Mouse (Mus musculus): ENCODE measurements around the gene Trim80.

Gene Trim80

GRCm38 (mm10) chr11:115439906-115440595 lies at the start of gene Trim80:
Trim80 (plus strand) TSS chr11:115440545.
- POLR2A ChIA-PET = interaction anchor here in 3 of 4 experiments (0.5 to 1.7 kb wide), 7 partner anchors 12 to 173 kb away, joined by 3 to 5 read pairs (median 3); partner anchors contain the start of genes Armc7 (in 1 of the 3) and Grin2c (in 1 of the 3)
- CTCF ChIA-PET = interaction anchor here in 3 of 4 experiments (0.6 to 1.7 kb wide), 6 partner anchors 10 to 52 kb away, joined by 3 to 5 read pairs (median 3); partner anchors contain the start of gene Nt5c (in 1 of the 3)

- CTCF ChIA-PET = interaction anchor here in 1 of 4 experiments (1.0 kb wide), 1 partner anchor 37 kb away, joined by 3 read pairs; no protein-coding TSS in a partner anchor
- POLR2A ChIA-PET = interaction anchor here in 3 of 4 experiments (0.7 to 5.8 kb wide), 15 partner anchors 8 to 822 kb away, joined by 3 to 44 read pairs (median 5); partner anchors contain the start of genes Cdr2l (in 3 of the 3), Mrpl58 (in 2 of the 3), Jpt1 (in 1 of the 3) and Slc9a3r1 (in 1 of the 3)
These were observed 49.0 kb upstream of the Trim80 start for GRCm38 (mm10) chr11:115391358-115391757.

GRCm38 (mm10) chr11:115393721-115394325 lies 46.5 kb upstream of the Trim80 start:
- CTCF ChIA-PET = interaction anchor here (0.6 to 2.0 kb wide), 14 partner anchors 9 to 313 kb away, joined by 3 to 8 read pairs (median 3); partner anchors contain the start of gene Cdr2l (in 1 of the 4)
- POLR2A ChIA-PET = interaction anchor here (0.5 to 5.8 kb wide), 29 partner anchors 9 to 390 kb away, joined by 3 to 44 read pairs (median 4); partner anchors contain the start of genes Cdr2l (in 3 of the 4), Mrpl58 (in 2 of the 4), Armc7 (in 1 of the 4) and Atp5h (in 1 of the 4)

- CTCF ChIA-PET = interaction anchor here in 1 of 4 experiments (0.6 kb wide), 1 partner anchor 15 kb away, joined by 3 read pairs; no protein-coding TSS in a partner anchor
- POLR2A ChIA-PET = interaction anchor here in 2 of 4 experiments (0.7 to 1.0 kb wide), 4 partner anchors 12 to 385 kb away, joined by 3 read pairs; no protein-coding TSS in a partner anchor
These were observed 42.3 kb upstream of the Trim80 start for GRCm38 (mm10) chr11:115398085-115398484.

- CTCF ChIA-PET = interaction anchor here in 2 of 4 experiments (0.6 to 0.7 kb wide), 3 partner anchors 11 to 605 kb away, joined by 3 read pairs; no protein-coding TSS in a partner anchor
- POLR2A ChIA-PET = interaction anchor here (0.5 to 5.8 kb wide), 6 partner anchors 9 to 17 kb away, joined by 3 to 54 read pairs (median 4); no protein-coding TSS in a partner anchor
These were observed 40.2 kb upstream of the Trim80 start for GRCm38 (mm10) chr11:115400126-115400525.

- ChIA-PET CTCF (interaction anchor here in 2 of 4 experiments (0.7 to 1.3 kb wide), 2 partner anchors 11 to 199 kb away, joined by 3 read pairs; no protein-coding TSS in a partner anchor), POLR2A (interaction anchor here in 3 of 4 experiments (0.5 to 5.8 kb wide), 8 partner anchors 8 to 1711 kb away, joined by 3 to 54 read pairs (median 4); no protein-coding TSS in a partner anchor)
These were observed 39.5 kb upstream of the Trim80 start for GRCm38 (mm10) chr11:115400630-115401391.

- CTCF ChIA-PET = interaction anchor here in 3 of 4 experiments (0.6 to 1.6 kb wide), 6 partner anchors 10 to 96 kb away, joined by 3 to 6 read pairs (median 4); partner anchors contain the start of gene Cdr2l (in 2 of the 3)
- POLR2A ChIA-PET = interaction anchor here in 3 of 4 experiments (0.5 to 5.8 kb wide), 20 partner anchors 8 to 712 kb away, joined by 3 to 54 read pairs (median 4); partner anchors contain the start of genes Cdr2l (in 3 of the 3), Jpt1 (in 1 of the 3), Mif4gd (in 1 of the 3) and Nt5c (in 1 of the 3)
These were observed 36.8 kb upstream of the Trim80 start, which contains the start of gene Mrpl58 for GRCm38 (mm10) chr11:115403338-115404124. Mrpl58 (plus strand) TSS chr11:115403752.

GRCm38 (mm10) chr11:115405723-115406122 lies 34.6 kb upstream of the Trim80 start:
- POLR2A ChIA-PET = interaction anchor here in 3 of 4 experiments (0.6 to 5.1 kb wide), 13 partner anchors 8 to 236 kb away, joined by 3 to 37 read pairs (median 5); partner anchors contain the start of gene Cdr2l (in 1 of the 3)

GRCm38 (mm10) chr11:115406858-115407401 lies 33.4 kb upstream of the Trim80 start:
- POLR2A ChIA-PET = interaction anchor here (0.7 to 5.1 kb wide), 9 partner anchors 13 to 243 kb away, joined by 3 to 37 read pairs (median 4); partner anchors contain the start of genes Cdr2l (in 1 of the 4) and Slc9a3r1 (in 1 of the 4)
- CTCF ChIA-PET = interaction anchor here in 1 of 4 experiments (0.9 to 2.8 kb wide), 2 partner anchors 20 to 21 kb away, joined by 3 to 8 read pairs; no protein-coding TSS in a partner anchor

More at GRCm38 (mm10) chr11:115405723-115406122, 34.6 kb upstream of the Trim80 start:
- CTCF ChIA-PET = interaction anchor here in 1 of 4 experiments (0.9 kb wide), 1 partner anchor 22 kb away, joined by 3 read pairs; no protein-coding TSS in a partner anchor

- ChIA-PET CTCF (interaction anchor here in 2 of 4 experiments (0.8 to 2.8 kb wide), 5 partner anchors 15 to 54 kb away, joined by 3 to 8 read pairs (median 4); no protein-coding TSS in a partner anchor), POLR2A (interaction anchor here (0.6 to 7.2 kb wide), 19 partner anchors 6 to 248 kb away, joined by 3 to 54 read pairs (median 3); partner anchors contain the start of genes Cdr2l (in 2 of the 4), Jpt1 (in 1 of the 4) and Mrpl58 (in 1 of the 4))
These were observed 32.0 kb upstream of the Trim80 start for GRCm38 (mm10) chr11:115408266-115408920.

GRCm38 (mm10) chr11:115409556-115409955 lies 30.8 kb upstream of the Trim80 start:
- CTCF ChIA-PET = interaction anchor here in 2 of 4 experiments (0.6 to 2.8 kb wide), 4 partner anchors 16 to 185 kb away, joined by 3 to 8 read pairs (median 4); no protein-coding TSS in a partner anchor
- POLR2A ChIA-PET = interaction anchor here (0.6 to 7.2 kb wide), 13 partner anchors 7 to 203 kb away, joined by 3 to 54 read pairs (median 4); partner anchors contain the start of genes Cdr2l (in 1 of the 4), Jpt1 (in 1 of the 4), Mif4gd (in 1 of the 4) and Mrpl58 (in 1 of the 4)

GRCm38 (mm10) chr11:115419531-115420237 lies 20.7 kb upstream of the Trim80 start, which contains the start of the genes Atp5h and Kctd2:
Atp5h (minus strand) TSS chr11:115419962.
Kctd2 (plus strand) TSS chr11:115420128.
- ChIA-PET POLR2A (interaction anchor here in 2 of 4 experiments (0.7 to 1.8 kb wide), 7 partner anchors 8 to 605 kb away, joined by 3 to 8 read pairs (median 4); partner anchors contain the start of genes Jpt1 (in 1 of the 2) and Mrpl58 (in 1 of the 2)), CTCF (interaction anchor here in 2 of 4 experiments (0.8 to 1.5 kb wide), 3 partner anchors 13 to 72 kb away, joined by 3 to 4 read pairs (median 3); partner anchors contain the start of gene Nt5c (in 1 of the 2))

- ChIA-PET CTCF (interaction anchor here in 2 of 4 experiments (0.8 to 1.5 kb wide), 3 partner anchors 12 to 71 kb away, joined by 3 to 4 read pairs (median 3); partner anchors contain the start of gene Nt5c (in 1 of the 2)), POLR2A (interaction anchor here in 2 of 4 experiments (0.7 to 1.0 kb wide), 3 partner anchors 10 to 604 kb away, joined by 3 read pairs; no protein-coding TSS in a partner anchor)
These were observed 19.8 kb upstream of the Trim80 start for GRCm38 (mm10) chr11:115420336-115421190.
